Mouse (Mus musculus): ENCODE data around the gene Capn10. TPM values are rescaled to one million over a fixed set of nuclear protein-coding genes. Genes with fewer than 3 reads are reported as not detected.
A peak's percentile ranks its signal among the peaks of the same experiment; 100 is the strongest.

Capn10 gene
- total and polyA plus RNA-seq, 2 experiments, result 21.9 to 40.5 TPM

DNA sequence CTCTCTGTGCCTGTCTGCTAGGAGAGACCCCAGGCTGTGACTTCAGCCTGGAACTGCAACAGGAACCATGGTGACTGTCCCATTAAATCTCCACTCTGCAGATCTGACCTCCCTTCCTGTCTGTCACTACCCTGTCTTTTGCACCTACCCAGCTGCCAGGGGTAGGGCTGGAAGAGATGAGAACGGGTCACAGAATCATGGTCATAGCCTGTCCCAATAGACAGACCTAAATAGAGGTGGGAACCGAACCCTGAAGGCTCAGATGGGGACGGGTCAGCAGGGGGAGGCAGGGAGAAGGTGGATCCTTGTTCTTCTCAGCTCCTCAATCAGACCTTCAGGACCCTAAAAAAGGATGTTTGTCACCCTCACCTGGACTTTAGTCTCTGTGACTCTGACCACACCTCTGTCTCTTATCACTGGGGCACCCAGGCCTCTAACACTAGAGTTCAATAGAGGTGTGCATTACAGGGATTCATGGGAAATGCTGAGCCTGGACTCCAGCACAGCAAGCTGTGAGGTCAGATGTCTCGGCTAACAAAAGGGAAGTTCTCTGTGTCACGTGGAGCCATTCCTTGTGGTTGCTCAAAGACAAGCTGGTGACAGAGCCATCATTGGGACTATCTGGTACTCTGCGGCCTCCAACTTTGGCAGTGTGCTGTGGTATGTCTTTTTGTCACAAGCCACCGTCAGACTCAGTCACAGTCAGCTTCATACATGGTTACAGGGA is 13.5 kb upstream of the Capn10 start:
- whole genome bisulfite sequencing, result 60% methylated on average over 7 of the region's 7 CpGs
- no peak for TF ChIP-seq CTCF (IDR thresholded peaks at IDR 0.05; ENCODE audit: low read depth, low read length)
- no peak overlapping the region for H3K9ac ChIP-seq (ENCODE audit: low read depth, low read length)
- H3K4me3 ChIP-seq (ENCODE audit: insufficient read depth, low read depth, low read length), result no peak overlapping the region
- H3K27me3 ChIP-seq (ENCODE audit: control insufficient read depth, insufficient read depth, low read length), result no peaks in the 10 kb centered on the region
- H3K4me1 ChIP-seq (ENCODE audit: control insufficient read depth, insufficient read depth, low read length), result no peaks in the 10 kb centered on the region
- no peak overlapping the region for H3K27ac ChIP-seq (replicated peaks; ENCODE audit: insufficient read depth, low read depth, low read length)
- H3K36me3 ChIP-seq (ENCODE audit: control insufficient read depth, insufficient read depth, low read length), result peaks cover 10% of the 10 kb centered on the region
- no peaks in the 10 kb centered on the region for H3K79me2 ChIP-seq (ENCODE audit: control insufficient read depth, insufficient read depth, low read length)
- DNase-seq (ENCODE audit: extremely low read depth, low read depth, low spot score), result peak; percentile 32

DNA sequence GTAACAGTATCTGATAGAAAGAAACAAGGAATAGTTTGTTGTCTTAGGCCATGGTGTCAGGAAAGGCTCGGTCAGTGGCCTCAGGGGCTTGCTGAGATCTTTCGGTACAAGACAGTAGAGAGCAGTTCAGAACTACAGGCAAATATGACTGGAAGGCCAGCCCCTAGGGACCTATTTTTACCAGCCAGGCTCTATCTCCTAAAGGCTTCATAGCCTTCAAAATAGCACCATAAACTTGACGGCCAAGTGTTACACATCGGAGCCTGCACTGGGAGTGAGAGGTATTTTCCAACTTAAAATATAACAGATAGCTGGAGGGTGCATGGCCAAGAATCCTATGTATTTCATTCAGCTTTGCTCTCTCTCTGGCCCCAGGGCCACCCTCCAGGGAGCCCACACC is 12.7 kb upstream of the Capn10 start:
- no peaks in the 10 kb centered on the region; the same call in 1 of the 2 replicates for H3K27me3 ChIP-seq (ENCODE audit: control insufficient read depth, insufficient read depth, low read length)
- H3K9ac ChIP-seq (ENCODE audit: low read depth, low read length), result no peak overlapping the region
- no peak overlapping the region for H3K4me3 ChIP-seq (ENCODE audit: insufficient read depth, low read depth, low read length)
- no peak overlapping the region for H3K27ac ChIP-seq (replicated peaks; ENCODE audit: insufficient read depth, low read depth, low read length)
- DNase-seq (ENCODE audit: extremely low read depth, low read depth, low spot score), result no peak
- 94% methylated on average over 4 of the region's 4 CpGs for WGBS
- peaks cover 7% of the 10 kb centered on the region; the same call in 1 of the 2 replicates for H3K36me3 ChIP-seq (ENCODE audit: control insufficient read depth, insufficient read depth, low read length)
- H3K4me1 ChIP-seq (ENCODE audit: control insufficient read depth, insufficient read depth, low read length), result no peaks in the 10 kb centered on the region
- H3K79me2 ChIP-seq (ENCODE audit: control insufficient read depth, insufficient read depth, low read length), result no peaks in the 10 kb centered on the region
- TF ChIP-seq CTCF (IDR thresholded peaks at IDR 0.05; ENCODE audit: low read depth, low read length) (no peak), POLR2A (IDR thresholded peaks at IDR 0.05; ENCODE audit: extremely low read depth, insufficient read depth, low read length) (no peak)

GRCm38 (mm10) chr1:92930171-92930706 is 3.9 kb upstream of the Capn10 start:
- Histone ChIP-seq H3K36me3 (ENCODE audit: control insufficient read depth, insufficient read depth, low read length) (no peaks in the 10 kb centered on the region), H3K27me3 (ENCODE audit: control insufficient read depth, insufficient read depth, low read length) (no peaks in the 10 kb centered on the region; the same call in 1 of the 2 replicates), H3K79me2 (ENCODE audit: control insufficient read depth, insufficient read depth, low read length) (no peaks in the 10 kb centered on the region), H3K4me3 (ENCODE audit: insufficient read depth, low read depth, low read length) (no peak overlapping the region), H3K27ac (replicated peaks; ENCODE audit: insufficient read depth, low read depth, low read length) (no peak overlapping the region), H3K9ac (ENCODE audit: low read depth, low read length) (no peak overlapping the region), H3K4me1 (ENCODE audit: control insufficient read depth, insufficient read depth, low read length) (peaks cover 1% of the 10 kb centered on the region; the same call in 1 of the 2 replicates)
- WGBS, result 11% methylated on average over 1 of the region's 1 CpGs
- DNase-seq (ENCODE audit: extremely low read depth, low read depth, low spot score), result peak; percentile 51
- TF ChIP-seq POLR2A (IDR thresholded peaks at IDR 0.05; ENCODE audit: extremely low read depth, insufficient read depth, low read length), result no peak
- no peak for TF ChIP-seq CTCF (IDR thresholded peaks at IDR 0.05; ENCODE audit: low read depth, low read length)

- Histone ChIP-seq H3K79me2 (ENCODE audit: control insufficient read depth, insufficient read depth, low read length) (peaks cover 4% of the 10 kb centered on the region; the same call in 1 of the 2 replicates), H3K4me3 (ENCODE audit: insufficient read depth, low read depth, low read length) (peak overlapping the region; percentile 54), H3K27ac (replicated peaks; ENCODE audit: insufficient read depth, low read depth, low read length) (peak overlapping the region; percentile 76), H3K36me3 (ENCODE audit: control insufficient read depth, insufficient read depth, low read length) (no peaks in the 10 kb centered on the region), H3K4me1 (ENCODE audit: control insufficient read depth, insufficient read depth, low read length) (peaks cover 12% of the 10 kb centered on the region), H3K9ac (ENCODE audit: low read depth, low read length) (peak overlapping the region; percentile 51), H3K27me3 (ENCODE audit: control insufficient read depth, insufficient read depth, low read length) (no peaks in the 10 kb centered on the region)
- TF ChIP-seq POLR2A (IDR thresholded peaks at IDR 0.05; ENCODE audit: extremely low read depth, insufficient read depth, low read length), result no peak
- TF ChIP-seq CTCF (IDR thresholded peaks at IDR 0.05; ENCODE audit: low read depth, low read length), result no peak
- 80% methylated on average over 4 of the region's 4 CpGs for WGBS
- DNase-seq (ENCODE audit: extremely low read depth, low read depth, low spot score), result no peak
Observed at GRCm38 (mm10) chr1:92933611-92934010, 565 bp upstream of the Capn10 start.

- peak; percentile 82 for DNase-seq (ENCODE audit: extremely low read depth, low read depth, low spot score)
- H3K27ac ChIP-seq (replicated peaks; ENCODE audit: insufficient read depth, low read depth, low read length), result peak overlapping the region; percentile 49
- TF ChIP-seq POLR2A (IDR thresholded peaks at IDR 0.05; ENCODE audit: extremely low read depth, insufficient read depth, low read length), result no peak
- no peak for TF ChIP-seq CTCF (IDR thresholded peaks at IDR 0.05; ENCODE audit: low read depth, low read length)
Observed at GRCm38 (mm10) chr1:92935054-92935962, 1.1 kb downstream of the Capn10 start.

More at GRCm38 (mm10) chr1:92935054-92935962, 1.1 kb downstream of the Capn10 start:
- peaks cover 4% of the 10 kb centered on the region; the same call in 1 of the 2 replicates for H3K79me2 ChIP-seq (ENCODE audit: control insufficient read depth, insufficient read depth, low read length)
- peaks cover 12% of the 10 kb centered on the region for H3K4me1 ChIP-seq (ENCODE audit: control insufficient read depth, insufficient read depth, low read length)
- peaks cover 2% of the 10 kb centered on the region; the same call in 1 of the 2 replicates for H3K36me3 ChIP-seq (ENCODE audit: control insufficient read depth, insufficient read depth, low read length)
- peak overlapping the region; percentile 54 for H3K9ac ChIP-seq (ENCODE audit: low read depth, low read length)
- 5% methylated on average over 10 of the region's 10 CpGs for WGBS
- H3K4me3 ChIP-seq (ENCODE audit: insufficient read depth, low read depth, low read length), result peak overlapping the region; percentile 54
- H3K27me3 ChIP-seq (ENCODE audit: control insufficient read depth, insufficient read depth, low read length), result no peaks in the 10 kb centered on the region

Data from liver, adult 2 months (tissue).